Mouse (Mus musculus): ENCODE results near the gene Gucy2f.
"Not testable (repeated sequence)": the region's sequence is repeated elsewhere in the genome, so short reads cannot be mapped to it uniquely, and the experiment has no call there.

Gucy2f gene

GRCm38 (mm10) chrX:142196831-142197230 is at the start of gene Gucy2f:
Gucy2f (minus strand) TSS chrX:142196931.
- peak; percentile 28 for DNase-seq

- no peak for DNase-seq
Observed at GRCm38 (mm10) chrX:142245682-142246327, 49.1 kb upstream of the Gucy2f start.

- peak; percentile 17 for DNase-seq
Observed at GRCm38 (mm10) chrX:142237101-142237500, 40.4 kb upstream of the Gucy2f start.

- not testable (repeated sequence) for DNase-seq
Observed at GRCm38 (mm10) chrX:142236146-142236545, 39.4 kb upstream of the Gucy2f start.

DNA sequence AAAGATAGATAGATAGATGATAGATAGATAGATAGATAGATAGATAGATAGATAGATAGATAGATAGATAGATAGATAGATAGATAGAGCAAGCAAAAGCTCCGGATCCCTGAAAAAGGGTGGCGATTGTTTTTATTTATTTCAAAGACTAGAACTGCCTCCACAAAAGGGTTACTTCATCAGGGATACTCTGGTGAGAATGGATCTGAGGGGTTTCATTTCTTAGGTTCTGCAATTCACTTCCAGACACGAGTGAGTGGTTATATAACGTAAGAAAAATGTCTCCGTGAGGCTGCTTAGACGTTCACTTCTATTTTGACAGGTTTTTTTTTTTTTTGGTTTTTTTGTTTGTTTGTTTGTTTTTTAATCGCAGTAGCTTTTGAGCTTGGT is 32.0 kb upstream of the Gucy2f start:
- no peak for DNase-seq

- DNase-seq = peak; percentile 90
Observed at GRCm38 (mm10) chrX:142228055-142228768, 31.5 kb upstream of the Gucy2f start.

- peak; percentile 77 for DNase-seq
Observed at GRCm38 (mm10) chrX:142227398-142228054, 30.8 kb upstream of the Gucy2f start.

DNA sequence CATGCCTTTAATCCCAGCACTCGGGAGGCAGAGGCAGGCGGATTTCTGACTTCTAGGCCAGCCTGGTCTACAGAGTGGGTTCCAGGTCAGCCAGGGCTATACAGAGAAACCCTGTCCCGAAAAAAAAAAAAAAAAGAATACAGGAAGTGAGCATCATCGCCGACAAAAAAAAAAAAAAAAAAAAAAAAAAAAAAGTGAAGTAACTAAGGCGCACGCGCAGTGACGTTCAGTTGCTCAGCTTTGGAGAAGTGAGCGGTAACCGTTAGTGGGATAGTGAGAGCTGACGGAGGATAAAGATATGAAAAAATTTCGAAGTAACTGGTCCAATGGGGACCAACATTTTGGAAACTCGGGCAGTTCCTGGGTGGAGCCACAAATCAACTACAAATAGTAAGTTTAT is 29.8 kb upstream of the Gucy2f start, which contains the start of gene Nxt2:
TSS of gene Nxt2 (plus strand) at position 229 of the 400 bp plus-strand sequence.
- DNase-seq = no peak

- peak; percentile 65 for DNase-seq
Observed at GRCm38 (mm10) chrX:142200295-142200694, 3.6 kb upstream of the Gucy2f start.

- no peak for DNase-seq
Observed at GRCm38 (mm10) chrX:142195551-142195950, 1.2 kb downstream of the Gucy2f start.

- DNase-seq = no peak
Observed at GRCm38 (mm10) chrX:142194420-142194819, 2.3 kb downstream of the Gucy2f start.

DNA sequence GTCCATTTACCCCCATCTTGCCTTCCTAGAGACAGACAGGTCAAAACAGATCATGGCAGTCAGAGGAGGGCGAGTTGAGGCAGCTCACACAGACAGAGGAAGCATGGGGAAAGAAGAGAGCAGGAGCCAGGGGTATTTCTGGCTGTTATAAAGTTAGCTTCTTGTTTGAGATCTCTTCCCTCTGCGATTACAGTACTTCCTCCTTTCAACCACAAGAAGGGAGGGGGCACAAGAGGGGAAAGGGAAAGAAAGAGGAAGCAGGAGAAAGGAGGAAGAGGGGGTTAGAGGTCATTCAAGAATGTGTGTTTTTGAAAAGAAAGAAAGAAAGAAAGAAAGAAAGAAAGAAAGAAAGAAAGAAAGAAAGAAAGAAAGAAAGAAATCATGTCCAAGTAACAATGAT is 6.4 kb downstream of the Gucy2f start:
- no peak for DNase-seq

GRCm38 (mm10) chrX:142189023-142189703 is 7.6 kb downstream of the Gucy2f start:
- DNase-seq = peak; percentile 72

DNA sequence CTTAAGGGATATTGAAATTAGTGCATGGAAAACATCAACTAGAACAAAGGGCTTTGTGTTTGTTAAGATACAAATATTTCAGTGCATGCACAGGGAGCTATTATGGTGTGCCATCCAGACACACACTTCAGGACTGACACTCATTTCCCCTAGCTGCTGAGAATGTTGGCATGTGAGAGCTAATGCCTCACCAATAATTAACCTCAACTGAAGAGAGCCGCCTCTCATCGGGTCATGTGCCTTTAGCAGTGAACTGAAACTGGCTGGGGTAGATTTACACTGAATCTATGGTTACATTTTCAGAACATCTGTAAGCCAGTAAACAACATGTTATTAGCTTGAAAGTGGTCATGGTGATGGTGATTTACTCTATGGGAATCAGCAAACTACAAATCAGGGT is 14.7 kb downstream of the Gucy2f start:
- no peak for DNase-seq

DNA sequence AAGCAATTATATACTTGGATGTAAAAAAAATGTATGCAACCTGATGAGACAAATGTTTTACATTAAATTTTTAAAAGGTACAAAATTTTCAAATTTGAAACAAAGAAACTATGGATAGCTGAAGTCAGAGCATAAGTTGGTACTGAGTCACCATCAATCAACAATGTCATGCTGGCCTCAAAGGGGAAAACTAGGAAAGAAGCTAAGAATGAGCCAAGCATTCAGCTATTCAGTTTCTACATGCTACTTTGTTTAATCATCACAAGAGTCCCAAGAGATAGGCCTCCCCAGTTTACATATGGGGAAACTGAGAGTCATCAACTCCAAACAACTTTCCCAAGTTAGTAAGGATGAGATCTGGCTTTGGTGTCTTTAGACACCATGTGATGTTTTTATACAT is 19.8 kb downstream of the Gucy2f start:
- no peak for DNase-seq

- DNase-seq = no peak
Observed at GRCm38 (mm10) chrX:142115779-142116178, 81.0 kb downstream of the Gucy2f start.

GRCm38 (mm10) chrX:142111236-142111635 is 85.5 kb downstream of the Gucy2f start:
- peak; percentile 2 for DNase-seq

- peak; percentile 44 for DNase-seq
Observed at GRCm38 (mm10) chrX:142096904-142097303, 99.8 kb downstream of the Gucy2f start.

DNA sequence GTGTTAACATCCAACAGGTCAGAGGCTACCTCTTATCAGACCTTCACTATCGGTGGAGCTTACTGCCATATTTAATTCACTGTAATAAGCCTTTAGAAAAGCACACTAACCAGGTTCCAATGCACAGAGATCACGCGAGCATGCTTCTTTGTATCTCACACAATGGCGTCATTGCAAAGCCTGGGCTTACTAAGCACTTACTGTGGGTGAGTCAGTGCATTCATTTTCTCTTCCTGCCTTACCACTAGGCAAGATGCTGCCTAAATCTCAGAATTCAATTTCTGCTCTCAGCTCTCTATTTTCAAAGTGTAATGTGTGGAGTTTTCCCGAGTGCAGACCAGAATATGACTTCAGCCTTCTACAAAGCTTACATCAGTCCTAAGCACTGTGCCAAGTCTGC is 101.2 kb downstream of the Gucy2f start:
- no peak for DNase-seq

DNA sequence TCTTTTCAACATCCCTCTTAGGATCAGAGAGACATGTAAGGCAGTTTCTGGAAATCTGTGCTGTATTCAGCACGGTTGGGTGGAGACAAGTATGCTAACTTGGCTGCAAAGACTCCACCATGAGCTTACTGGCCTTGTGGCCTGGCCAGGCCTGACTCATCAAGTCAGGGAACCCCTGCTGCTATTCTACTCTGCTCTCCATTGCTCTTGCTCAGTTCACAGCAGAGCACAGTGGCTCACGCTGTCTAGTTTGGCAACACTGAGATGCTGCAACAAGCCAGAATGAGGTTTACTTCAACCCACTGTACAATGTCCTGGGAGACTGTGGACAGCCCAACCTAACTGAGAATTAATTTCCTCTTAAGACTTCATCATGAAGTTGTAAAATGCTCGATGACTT is 134.1 kb downstream of the Gucy2f start:
- DNase-seq = no peak
